8 mouse cellular contexts compared by ENCODE assay signal in genomic region chr2:52758627-52759026, GRCm38 (mm10). TPM values are rescaled to one million over a fixed set of nuclear protein-coding genes. Genes with fewer than 3 reads are reported as not detected.
DNase-seq lines count a peak whose midpoint lies in the region; ATAC-seq lines count a peak whose summit lies in the region.

No protein-coding gene starts in this region.

- DNase-seq in intestine, embryonic 14.5 days (ENCODE audit: low spot score), result peak; percentile 73
- DNase-seq in ES-CJ7 (ENCODE audit: low read depth, low spot score), result peak; percentile 84
- peak; percentile 52 to 72 for DNase-seq in adrenal gland, postnatal 36 days
- peak; percentile 23 to 38 for DNase-seq in frontal cortex, postnatal 14 days (ENCODE audit: low spot score in 2 of 2)
- peak; percentile 26 to 47 for DNase-seq in left cerebral cortex, adult 8-10 months (ENCODE audit: low spot score in 2 of 2)
- peak; percentile 34 for DNase-seq in ovary, postnatal 14 days (ENCODE audit: low spot score)

- 28% methylated on average over 10 of the region's 10 CpGs for WGBS in intestine, embryonic 14.5 days
- 31% methylated on average over 10 of the region's 10 CpGs for WGBS in intestine, embryonic 15.5 days

- no peaks in the 10 kb centered on the region for H3K27me3 ChIP-seq in intestine, embryonic 14.5 days (replicated peaks; ENCODE audit: control insufficient read depth, insufficient read depth, low read length)
- no peaks in the 10 kb centered on the region for H3K27me3 ChIP-seq in intestine, embryonic 15.5 days (replicated peaks)

- H3K36me3 ChIP-seq in intestine, embryonic 14.5 days (ENCODE audit: control insufficient read depth, insufficient read depth, low read length), result no peaks in the 10 kb centered on the region
- no peaks in the 10 kb centered on the region for H3K36me3 ChIP-seq in intestine, embryonic 15.5 days

- no peak overlapping the region for H3K27ac ChIP-seq in intestine, embryonic 14.5 days (ENCODE audit: low read depth)
- H3K27ac ChIP-seq in intestine, embryonic 15.5 days, result no peak overlapping the region

- no peak overlapping the region for H3K4me2 ChIP-seq in intestine, embryonic 14.5 days (ENCODE audit: low read length)
- H3K4me2 ChIP-seq in intestine, embryonic 15.5 days (replicated peaks), result no peak overlapping the region

- H3K9ac ChIP-seq in intestine, embryonic 14.5 days (ENCODE audit: low read length), result no peak overlapping the region
- H3K9ac ChIP-seq in intestine, embryonic 15.5 days, result no peak overlapping the region

- no peaks in the 10 kb centered on the region for H3K4me1 ChIP-seq in intestine, embryonic 14.5 days (replicated peaks; ENCODE audit: control insufficient read depth, insufficient read depth, low read length)
- H3K4me1 ChIP-seq in intestine, embryonic 15.5 days (replicated peaks), result no peaks in the 10 kb centered on the region

- no peak for ATAC-seq in intestine, embryonic 14.5 days (replicated peaks; ENCODE audit: low FRiP score, low TSS enrichment, low read depth)
- no peak for ATAC-seq in intestine, embryonic 15.5 days
- ATAC-seq in inflammation-experienced regulatory T-cells, adult 6 months, result no peak

- H3K9me3 ChIP-seq in intestine, embryonic 14.5 days (ENCODE audit: control insufficient read depth, low read length), result no peaks in the 10 kb centered on the region
- no peaks in the 10 kb centered on the region for H3K9me3 ChIP-seq in intestine, embryonic 15.5 days

- no peak overlapping the region for H3K4me3 ChIP-seq in intestine, embryonic 14.5 days (ENCODE audit: low read depth, low read length)
- H3K4me3 ChIP-seq in intestine, embryonic 15.5 days (replicated peaks), result no peak overlapping the region

RNA-seq across cellular contexts. Expression of gene Stam2, which starts 16.5 kb away (rescaled TPM):
- 33.2 and 34.4 TPM in 2 replicates for polyA plus RNA-seq in intestine, embryonic 14.5 days (2014; fragmentation: Nextera tagmentation; extraction: Ambion mirVana)
- polyA plus RNA-seq in intestine, embryonic 15.5 days (2015; fragmentation: Nextera tagmentation; extraction: Ambion mirVana), result 30.3 and 34.4 TPM in 2 replicates
- 10 to 100 TPM; 34.5 to 42.8 TPM for total RNA-seq in adrenal gland, postnatal 36 days (2021)
- total RNA-seq in left cerebral cortex, adult 8-10 months (2022), result 10 to 100 TPM; 22.6 to 28.0 (median 26.5) TPM
- polyA plus RNA-seq in inflammation-experienced regulatory T-cells, adult 6 months (2017; shearing (Covaris generic)), result 10 to 100 TPM; 31.7 to 41.8 (median 40.2) TPM

Comparison
In these comparisons a context has a peak if more than half of its experiments do, and no peak if none do; other contexts are left out.
1. DNase-seq: peak in every context shown above with its lines; median percentile 84 in ES-CJ7; 73 in intestine, embryonic 14.5 days; 62 in adrenal gland, postnatal 36 days; 36 in left cerebral cortex, adult 8-10 months; 34 in ovary, postnatal 14 days; 30 in frontal cortex, postnatal 14 days.